Mouse (Mus musculus) lung, embryonic 16.5 days (tissue): ENCODE data around the gene Man2a2. TPM values are rescaled to one million over a fixed set of nuclear protein-coding genes. Genes with fewer than 3 reads are reported as not detected.
"Not testable (repeated sequence)": the region's sequence is repeated elsewhere in the genome, so short reads cannot be mapped to it uniquely, and the experiment has no call there.

Source experiments
- ATAC-seq: fragments of 200-750 bp; cut with Nextera tagmentation; 2 replicates; pipeline ENCODE4 v1.8.0; 2017; ENCODE audit warnings: low read depth, mild to moderate bottlenecking, moderate library complexity
- H3K27ac ChIP-seq: fragments of 300-500 bp; sonication (generic); 2 replicates; pipeline ENCODE4 v1.5.1; 2014; ENCODE audit warnings: mild to moderate bottlenecking, control low read depth, low read length
- H3K27me3 ChIP-seq: fragments of 300-500 bp; sonication (generic); 2 replicates; pipeline ENCODE4 v1.6.1; 2014; ENCODE audit warnings: low read depth, low read length, mixed read lengths; ENCODE audit not compliant: control insufficient read depth, insufficient read depth
- H3K36me3 ChIP-seq: fragments of 300-500 bp; sonication (generic); 2 replicates; pipeline ENCODE4 v1.6.1; 2014; ENCODE audit warnings: low read length; ENCODE audit not compliant: control insufficient read depth, insufficient read depth
- H3K4me1 ChIP-seq: fragments of 300-500 bp; sonication (generic); replicated peaks from 2 replicates; pipeline ENCODE4 v1.6.1; 2014; ENCODE audit warnings: low read length, mixed read lengths; ENCODE audit not compliant: control insufficient read depth, insufficient read depth
- H3K4me2 ChIP-seq: fragments of 300-500 bp; sonication (generic); 2 replicates; pipeline ENCODE4 v1.6.1; 2014; ENCODE audit warnings: low read depth, low read length, control low read depth
- H3K4me3 ChIP-seq: fragments of 300-500 bp; sonication (generic); 2 replicates; pipeline ENCODE4 v1.5.1; 2014; ENCODE audit warnings: mild to moderate bottlenecking, low read length, control low read depth
- H3K9ac ChIP-seq: fragments of 300-500 bp; sonication (generic); 2 replicates; pipeline ENCODE4 v1.6.1; 2014; ENCODE audit warnings: low read length, control low read depth
- H3K9me3 ChIP-seq: fragments of 300-500 bp; sonication (generic); 2 replicates; pipeline ENCODE4 v1.6.1; 2016; ENCODE audit warnings: low read length; ENCODE audit not compliant: control insufficient read depth
- WGBS: fragments of 180-500 bp; shearing (Covaris S2); extraction: QIAGEN DNeasy Blood & Tissue Kit; methylation state at CpG from one replicate; pipeline ENCODE4 v1.1.7; 2014; 5-methylcytosine and 5-hydroxymethylcytosine counted together
- polyA plus RNA-seq: library from polyadenylated mRNA; unstranded; fragments of >200 nt; fragmentation: Nextera tagmentation; extraction: Ambion mirVana; gene quantifications from 2 replicates; pipeline ENCODE4 v1.2.1, GENCODE M21; 2015

Man2a2 gene
- polyA plus RNA-seq, 1 experiment from 2014 or later = 21.1 TPM

- peaks cover 10% of the 10 kb centered on the region for H3K36me3 ChIP-seq
- H3K9ac ChIP-seq = peak overlapping the region; percentile 78
- H3K4me2 ChIP-seq = peak overlapping the region; percentile 79
- peak overlapping the region; percentile 68 for H3K4me3 ChIP-seq
- peak overlapping the region; percentile 86 for H3K27ac ChIP-seq
- ATAC-seq = peak; percentile 97
- H3K27me3 ChIP-seq = no peaks in the 10 kb centered on the region
- WGBS = under 1% methylated on average over 45 of the region's 45 CpGs
- H3K4me1 ChIP-seq = peaks cover 21% of the 10 kb centered on the region
- H3K9me3 ChIP-seq = no peaks in the 10 kb centered on the region
Observed at GRCm38 (mm10) chr7:80339793-80340628, 31.2 kb downstream of the Man2a2 start.

DNA sequence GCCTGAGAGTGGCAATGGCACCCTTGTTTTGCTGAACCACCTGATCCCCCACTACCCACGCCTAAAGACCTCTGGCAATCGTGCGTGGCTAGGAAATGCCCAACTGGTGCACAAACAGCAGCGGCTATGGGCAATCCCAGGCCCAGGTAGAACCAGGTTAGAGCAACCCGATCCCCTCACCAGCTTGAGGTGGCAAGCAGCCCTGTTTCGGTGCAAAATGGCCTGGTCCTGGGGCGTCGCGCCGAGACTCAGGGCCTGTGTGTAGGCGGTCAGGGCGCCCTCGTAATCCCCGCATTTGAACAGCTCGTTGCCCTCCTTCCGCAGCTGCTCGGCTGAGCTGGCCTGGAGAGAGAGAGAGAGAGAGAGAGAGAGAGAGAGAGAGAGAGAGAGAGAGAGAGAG lies 31.8 kb downstream of the Man2a2 start:
- H3K36me3 ChIP-seq = peaks cover 15% of the 10 kb centered on the region
- WGBS = 5% methylated on average over 17 of the region's 17 CpGs
- H3K4me2 ChIP-seq = peak overlapping the region; percentile 79
- H3K4me1 ChIP-seq = peaks cover 21% of the 10 kb centered on the region
- no peaks in the 10 kb centered on the region for H3K27me3 ChIP-seq
- peak overlapping the region; percentile 78 for H3K9ac ChIP-seq
- H3K9me3 ChIP-seq = no peaks in the 10 kb centered on the region
- peak overlapping the region; percentile 68 for H3K4me3 ChIP-seq
- ATAC-seq = no peak
- no peak overlapping the region for H3K27ac ChIP-seq

- Histone ChIP-seq H3K27ac (no peak overlapping the region), H3K9me3 (no peaks in the 10 kb centered on the region), H3K27me3 (no peaks in the 10 kb centered on the region), H3K4me2 (no peak overlapping the region), H3K4me1 (peaks cover 12% of the 10 kb centered on the region), H3K36me3 (peaks cover 34% of the 10 kb centered on the region), H3K9ac (no peak overlapping the region), H3K4me3 (no peak overlapping the region)
- no peak for ATAC-seq
- WGBS = 91% methylated on average over 3 of the region's 3 CpGs
Observed at GRCm38 (mm10) chr7:80336932-80337331, 34.2 kb downstream of the Man2a2 start.

DNA sequence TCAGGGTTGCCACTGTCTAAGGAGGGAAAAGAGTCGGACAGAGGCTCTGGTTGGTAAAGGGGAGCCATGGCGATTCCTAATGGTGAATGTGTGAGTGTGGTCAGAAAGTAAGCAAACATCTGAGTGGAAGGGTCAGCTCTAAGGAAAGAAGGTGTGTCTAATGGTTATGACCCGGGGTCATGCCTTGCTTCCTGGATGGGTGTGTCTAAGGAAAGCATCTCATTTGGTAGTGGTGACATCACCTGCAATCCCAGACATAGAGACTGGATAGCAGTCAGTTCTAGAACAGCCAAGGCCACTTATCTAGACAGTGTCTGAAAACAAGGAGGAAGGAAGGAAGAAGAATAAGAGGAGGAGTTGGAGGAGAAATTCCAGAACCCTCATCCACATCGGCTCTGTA lies 36.3 kb downstream of the Man2a2 start:
- Histone ChIP-seq H3K27me3 (no peaks in the 10 kb centered on the region), H3K27ac (no peak overlapping the region), H3K4me1 (peaks cover 10% of the 10 kb centered on the region), H3K4me2 (no peak overlapping the region), H3K9ac (no peak overlapping the region), H3K4me3 (no peak overlapping the region), H3K9me3 (no peaks in the 10 kb centered on the region), H3K36me3 (peaks cover 54% of the 10 kb centered on the region)
- no peak for ATAC-seq
- 76% methylated on average over 4 of the region's 4 CpGs for WGBS

- no peak for ATAC-seq
- no peaks in the 10 kb centered on the region for H3K9me3 ChIP-seq
- peaks cover 71% of the 10 kb centered on the region for H3K36me3 ChIP-seq
- no peak overlapping the region for H3K27ac ChIP-seq
- no peaks in the 10 kb centered on the region for H3K4me1 ChIP-seq
- no peak overlapping the region for H3K4me2 ChIP-seq
- no peaks in the 10 kb centered on the region for H3K27me3 ChIP-seq
- H3K4me3 ChIP-seq = no peak overlapping the region
- no peak overlapping the region for H3K9ac ChIP-seq
- 89% methylated on average over 19 of the region's 19 CpGs for WGBS
Observed at GRCm38 (mm10) chr7:80331433-80331832, 39.7 kb downstream of the Man2a2 start.

DNA sequence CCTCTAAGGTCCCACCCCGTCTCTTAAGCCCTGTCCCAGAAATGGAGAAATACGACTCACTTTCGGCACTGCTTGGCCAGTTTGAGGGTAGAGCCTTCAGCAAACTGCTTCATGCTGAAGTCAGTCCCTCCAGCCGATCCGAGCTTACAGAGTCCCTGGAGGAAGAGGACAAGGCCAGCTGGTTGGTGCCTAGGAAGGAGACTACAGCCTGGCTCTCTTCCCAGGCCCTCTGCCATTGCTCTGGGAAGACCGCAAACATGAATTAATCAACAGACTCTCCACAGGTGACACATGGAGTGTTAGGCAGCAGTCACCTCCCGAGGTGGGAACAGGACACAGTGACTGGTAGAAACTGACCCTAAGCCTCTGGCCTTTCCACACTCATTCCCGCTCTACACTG lies 40.9 kb downstream of the Man2a2 start:
- no peak overlapping the region for H3K9ac ChIP-seq
- H3K4me3 ChIP-seq = no peak overlapping the region
- no peaks in the 10 kb centered on the region for H3K9me3 ChIP-seq
- H3K4me1 ChIP-seq = no peaks in the 10 kb centered on the region; the same call in 1 of the 2 replicates
- no peak overlapping the region for H3K27ac ChIP-seq
- H3K27me3 ChIP-seq = no peaks in the 10 kb centered on the region
- 90% methylated on average over 8 of the region's 8 CpGs for WGBS
- ATAC-seq = no peak
- no peak overlapping the region for H3K4me2 ChIP-seq
- peaks cover 71% of the 10 kb centered on the region for H3K36me3 ChIP-seq

- Histone ChIP-seq H3K27ac (no peak overlapping the region), H3K36me3 (peaks cover 42% of the 10 kb centered on the region), H3K9ac (no peak overlapping the region), H3K4me2 (no peak overlapping the region), H3K9me3 (no peaks in the 10 kb centered on the region), H3K4me1 (peaks cover 9% of the 10 kb centered on the region), H3K27me3 (no peaks in the 10 kb centered on the region), H3K4me3 (no peak overlapping the region)
- WGBS = 96% methylated on average over 19 of the region's 19 CpGs
- no peak for ATAC-seq
Observed at GRCm38 (mm10) chr7:80326076-80326475, 45.1 kb downstream of the Man2a2 start.

GRCm38 (mm10) chr7:80325292-80325868 lies 45.8 kb downstream of the Man2a2 start:
- no peak overlapping the region for H3K9ac ChIP-seq
- no peak overlapping the region for H3K4me2 ChIP-seq
- ATAC-seq = no peak
- H3K4me3 ChIP-seq = no peak overlapping the region
- H3K9me3 ChIP-seq = no peaks in the 10 kb centered on the region
- peak overlapping the region; percentile 30; the same call in 1 of the 2 replicates for H3K27ac ChIP-seq
- WGBS = 93% methylated on average over 16 of the region's 16 CpGs
- peaks cover 36% of the 10 kb centered on the region for H3K36me3 ChIP-seq
- H3K4me1 ChIP-seq = peaks cover 9% of the 10 kb centered on the region
- no peaks in the 10 kb centered on the region for H3K27me3 ChIP-seq

DNA sequence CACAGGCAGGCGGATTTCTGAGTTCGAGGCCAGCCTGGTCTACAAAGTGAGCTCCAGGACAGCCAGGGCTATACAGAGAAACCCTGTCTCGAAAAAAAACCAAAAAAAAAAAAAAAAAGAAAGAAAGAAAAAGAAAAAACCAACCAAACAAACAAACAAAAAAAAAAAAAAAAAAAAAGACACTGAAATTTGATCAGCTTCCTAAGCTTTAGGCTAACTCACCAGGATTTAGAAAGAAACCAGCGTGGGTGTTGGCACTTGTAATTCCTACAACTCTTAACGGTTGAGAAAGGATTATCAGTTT lies 46.4 kb downstream of the Man2a2 start:
- Histone ChIP-seq H3K27ac (peak overlapping the region; percentile 56; the same call in 1 of the 2 replicates), H3K4me2 (peak overlapping the region; percentile 70), H3K4me3 (peak overlapping the region; percentile 67; the same call in 1 of the 2 replicates), H3K36me3 (peaks cover 30% of the 10 kb centered on the region)
- H3K27me3 ChIP-seq, ATAC-seq, H3K4me1 ChIP-seq, H3K9me3 ChIP-seq, H3K9ac ChIP-seq: not testable (repeated sequence)
- 47% methylated on average over 5 of the region's 5 CpGs for WGBS
